Mouse (Mus musculus): Measurements from ENCODE around the gene Bpifa6.
"Not testable (repeated sequence)": the region's sequence is repeated elsewhere in the genome, so short reads cannot be mapped to it uniquely, and the experiment has no call there.

The Bpifa6 gene

GRCm38 (mm10) chr2:153974582-153974981, at the start of gene Bpifa6:
Gene Bpifa6, plus strand, starts transcription at chr2:153974945.
- DNase-seq (ENCODE audit: extremely low spot score) = no peak

- DNase-seq (ENCODE audit: extremely low spot score) = peak; percentile 61
These were observed 44.8 kb upstream of the Bpifa6 start for GRCm38 (mm10) chr2:153929871-153930413.

DNA sequence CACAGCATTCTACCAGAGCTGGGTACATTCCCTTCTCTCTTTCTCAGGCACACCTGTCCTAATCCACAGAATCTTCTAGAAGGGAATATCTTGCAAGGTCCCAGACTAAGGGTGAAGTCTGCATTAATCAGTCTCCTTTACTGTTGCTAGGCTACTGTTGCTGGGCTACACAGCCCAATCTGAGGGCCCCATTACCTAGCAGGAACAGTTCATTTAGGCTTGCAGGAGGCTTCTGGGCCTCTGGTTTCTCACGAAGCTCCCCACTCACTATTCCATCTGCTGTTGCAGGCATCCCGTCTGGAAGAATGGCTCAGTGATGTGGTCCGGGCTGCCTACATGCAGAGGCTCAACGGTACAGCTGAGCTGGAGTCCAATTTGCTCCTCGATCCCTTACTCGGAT, 43.6 kb upstream of the Bpifa6 start:
- no peak for DNase-seq (ENCODE audit: extremely low spot score)

DNA sequence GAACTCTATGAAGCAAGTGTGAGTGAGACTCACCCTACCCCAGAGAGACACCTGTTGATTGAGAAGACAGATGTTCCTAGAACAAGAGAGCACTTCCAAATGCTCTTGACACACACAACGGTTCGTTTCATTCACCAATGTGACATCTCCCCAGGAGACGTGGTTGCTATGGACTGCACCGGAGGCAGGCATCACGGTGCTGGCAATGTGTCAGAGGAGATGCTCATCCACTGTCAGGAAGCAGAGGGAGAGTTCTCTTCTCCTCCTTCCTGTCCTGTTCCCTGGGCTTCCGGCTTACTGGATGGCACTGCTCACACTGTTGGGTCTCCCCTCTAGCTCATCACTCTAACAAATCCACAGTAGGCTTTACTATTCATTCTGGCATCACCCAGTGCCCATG, 41.4 kb upstream of the Bpifa6 start:
- no peak for DNase-seq (ENCODE audit: extremely low spot score)

DNA sequence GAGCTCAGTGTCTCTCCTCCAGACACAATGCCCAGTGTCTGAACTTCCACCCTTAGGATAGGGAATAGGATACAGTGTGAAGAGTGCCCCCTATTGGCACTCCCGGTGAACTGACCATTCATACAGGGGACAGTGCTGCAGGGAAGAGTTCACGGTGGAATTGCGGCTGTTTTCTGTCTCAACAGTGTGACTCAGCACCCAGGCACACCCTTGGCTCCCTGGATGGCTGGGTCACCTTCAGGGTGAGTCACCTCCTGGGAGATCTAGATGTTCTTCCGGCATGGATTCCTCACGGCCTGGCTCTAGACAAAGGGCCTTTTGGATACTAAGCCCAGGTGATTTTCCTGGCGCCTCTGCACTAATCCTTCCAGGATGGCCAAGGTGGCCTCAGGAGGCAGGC, 39.4 kb upstream of the Bpifa6 start:
- DNase-seq (ENCODE audit: extremely low spot score) = no peak

GRCm38 (mm10) chr2:153937843-153938242, 36.9 kb upstream of the Bpifa6 start, which contains the start of gene Bpifb4:
Gene Bpifb4, plus strand, starts transcription at chr2:153938212.
- DNase-seq (ENCODE audit: extremely low spot score) = no peak

GRCm38 (mm10) chr2:153943537-153943936, 31.2 kb upstream of the Bpifa6 start:
- DNase-seq (ENCODE audit: extremely low spot score) = peak; percentile 60

GRCm38 (mm10) chr2:153944567-153944966, 30.2 kb upstream of the Bpifa6 start:
- no peak for DNase-seq (ENCODE audit: extremely low spot score)

DNA sequence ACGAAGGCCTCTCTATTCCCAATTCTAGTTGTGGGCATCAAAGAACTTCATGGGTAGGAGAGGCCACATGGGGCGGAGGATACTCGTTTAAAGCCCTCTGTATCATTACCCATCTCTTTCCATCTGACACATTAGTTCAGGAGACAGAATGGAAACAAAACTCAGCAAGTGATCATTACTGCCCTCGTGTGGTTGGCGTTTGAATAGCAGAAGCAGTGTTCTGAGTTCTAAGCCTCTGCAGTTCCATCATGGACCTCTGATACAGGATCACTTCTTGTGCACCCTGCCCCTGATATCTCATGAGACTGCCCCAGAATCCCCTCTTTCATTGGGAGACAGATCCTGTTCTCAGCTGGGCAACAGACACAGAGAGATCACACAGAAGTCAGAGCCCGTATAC, 21.8 kb upstream of the Bpifa6 start:
- DNase-seq (ENCODE audit: extremely low spot score) = peak; percentile 67

- peak; percentile 75 for DNase-seq (ENCODE audit: extremely low spot score)
These were observed 20.9 kb upstream of the Bpifa6 start for GRCm38 (mm10) chr2:153953836-153954235.

DNA sequence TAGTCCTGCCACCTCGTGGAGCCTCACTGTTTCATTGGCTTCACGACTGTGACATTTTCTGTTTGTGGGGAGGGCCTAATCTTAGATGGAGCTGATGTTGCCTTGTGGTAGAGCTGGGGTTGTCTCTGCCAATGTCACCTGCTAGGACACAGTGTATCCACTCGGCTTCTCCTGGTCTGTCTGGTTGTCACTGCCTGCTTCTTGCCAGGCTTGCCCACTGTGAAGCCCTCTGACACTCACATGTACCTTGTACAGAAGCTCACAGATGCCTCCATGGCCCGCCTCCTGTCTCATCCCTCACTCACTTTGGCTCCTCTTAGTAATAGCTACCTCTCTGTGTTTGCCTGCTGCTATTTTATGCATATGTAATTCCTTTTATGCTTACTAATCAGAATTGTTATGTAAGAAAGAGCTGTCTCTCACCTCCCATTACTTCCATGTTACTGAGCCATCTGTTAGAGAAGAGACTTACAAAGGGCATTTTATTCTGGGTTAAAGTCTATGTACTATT, 11.9 kb upstream of the Bpifa6 start:
- DNase-seq (ENCODE audit: extremely low spot score) = no peak

- no peak for DNase-seq (ENCODE audit: extremely low spot score)
These were observed 11.4 kb upstream of the Bpifa6 start for GRCm38 (mm10) chr2:153963334-153963733.

DNA sequence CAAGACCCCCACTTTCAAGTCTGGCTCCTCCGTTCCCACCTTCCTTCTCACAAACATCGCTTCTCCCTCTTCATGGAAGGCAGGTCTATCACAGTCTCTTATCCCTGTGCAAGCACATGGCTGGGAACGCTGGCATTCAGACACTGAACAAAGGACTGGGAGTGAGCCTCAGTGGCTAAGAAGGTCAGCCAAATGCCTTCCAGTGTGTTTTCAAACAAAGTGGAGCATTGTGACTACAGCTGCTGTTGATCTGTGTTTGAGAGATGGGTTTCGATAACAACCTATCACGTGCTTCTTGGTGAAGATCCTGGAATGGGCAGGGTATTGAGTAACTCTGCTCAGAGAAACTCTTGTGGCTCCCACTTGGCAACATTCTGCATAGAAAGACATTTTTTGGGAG, 4.5 kb upstream of the Bpifa6 start:
- DNase-seq (ENCODE audit: extremely low spot score) = no peak

GRCm38 (mm10) chr2:153995770-153996169, 21.0 kb downstream of the Bpifa6 start:
- DNase-seq (ENCODE audit: extremely low spot score) = peak; percentile 74

DNA sequence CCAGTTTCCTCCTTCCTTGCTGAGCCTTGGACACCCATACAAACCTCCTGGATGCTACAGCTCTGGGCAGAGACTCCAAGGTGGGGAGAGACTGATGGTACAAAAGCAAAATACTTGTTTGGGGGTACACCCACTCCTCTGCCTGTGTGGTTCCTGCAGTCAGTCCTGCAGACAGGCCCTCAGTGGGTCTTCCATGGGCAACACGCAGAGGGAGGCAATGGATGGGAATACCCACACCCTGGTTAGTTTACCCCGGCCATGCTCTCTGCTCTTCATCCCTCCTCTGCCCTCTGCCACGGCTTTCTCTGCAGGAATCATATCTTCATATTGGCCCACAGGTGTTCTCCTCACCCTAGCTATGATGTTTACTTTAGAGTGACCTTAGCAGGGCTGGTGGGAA, 25.8 kb downstream of the Bpifa6 start:
- DNase-seq (ENCODE audit: extremely low spot score) = no peak

GRCm38 (mm10) chr2:154001056-154001455, 26.3 kb downstream of the Bpifa6 start:
- no peak for DNase-seq (ENCODE audit: extremely low spot score)

DNA sequence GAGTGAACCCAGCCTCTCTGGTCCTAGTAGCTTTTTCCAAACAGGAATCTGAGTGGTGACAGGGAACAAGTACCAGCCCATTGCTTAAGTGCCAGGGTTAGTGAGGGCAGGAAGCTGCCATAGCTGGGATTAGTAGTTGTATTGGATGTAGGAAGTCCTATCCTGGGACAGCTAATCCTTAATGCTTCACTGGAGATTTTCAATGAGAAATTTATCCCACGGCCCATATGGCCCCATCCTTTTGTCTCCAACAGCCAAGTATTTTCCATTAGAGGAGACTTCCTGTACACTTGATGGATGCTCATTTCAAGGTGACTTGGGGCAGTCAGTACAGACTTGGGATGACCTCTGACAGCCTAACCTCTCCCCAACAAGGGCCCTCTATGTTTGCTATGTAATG, 29.7 kb downstream of the Bpifa6 start:
- no peak for DNase-seq (ENCODE audit: extremely low spot score)

DNA sequence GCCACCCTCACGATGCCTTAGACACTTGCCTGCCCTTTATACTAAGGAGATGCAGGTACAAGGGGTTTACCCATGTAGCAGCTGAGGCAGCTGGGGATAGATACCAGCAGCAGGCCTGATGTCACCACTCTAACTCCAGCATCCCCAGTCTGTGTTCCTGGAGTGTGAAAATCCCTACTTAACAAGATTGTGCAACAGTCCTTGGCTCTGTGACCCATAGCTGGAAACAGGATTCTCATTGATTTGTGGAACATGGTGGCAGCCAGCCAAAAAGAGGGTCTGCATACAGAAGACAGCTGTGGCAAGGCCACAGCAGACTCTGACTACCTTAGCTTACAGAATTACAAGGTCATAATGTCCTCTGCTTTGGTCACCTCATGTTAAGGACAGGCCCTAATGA, 30.3 kb downstream of the Bpifa6 start:
- no peak for DNase-seq (ENCODE audit: extremely low spot score)

- no peak for DNase-seq (ENCODE audit: extremely low spot score)
These were observed 31.0 kb downstream of the Bpifa6 start for GRCm38 (mm10) chr2:154005734-154006133.

- no peak for DNase-seq (ENCODE audit: extremely low spot score)
These were observed 31.6 kb downstream of the Bpifa6 start for GRCm38 (mm10) chr2:154006331-154006730.

DNA sequence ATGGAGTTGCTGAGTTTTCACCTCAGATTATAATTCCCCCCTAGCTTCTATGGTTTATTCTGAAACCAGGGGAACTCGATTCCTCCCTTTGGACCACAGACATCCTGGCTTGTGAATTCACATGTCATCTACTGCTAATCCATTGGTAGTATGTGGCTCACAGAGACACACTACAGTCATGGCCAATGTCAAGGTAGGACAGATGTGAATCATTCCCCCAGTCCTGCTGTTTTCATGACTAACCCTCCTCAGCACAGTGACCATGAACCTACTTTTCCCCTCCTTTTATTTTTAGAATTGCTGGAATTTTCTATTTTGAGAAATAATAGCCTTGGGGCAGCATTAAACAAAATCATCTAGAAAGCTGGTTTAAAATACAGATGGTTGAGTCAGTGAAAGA, 32.6 kb downstream of the Bpifa6 start:
- DNase-seq (ENCODE audit: extremely low spot score) = no peak

GRCm38 (mm10) chr2:154007965-154008364, 33.2 kb downstream of the Bpifa6 start, which contains the start of gene Bpifa2:
Gene Bpifa2, plus strand, starts transcription at chr2:154008265.
- DNase-seq (ENCODE audit: extremely low spot score) = no peak

GRCm38 (mm10) chr2:154017990-154018389, 43.2 kb downstream of the Bpifa6 start:
- DNase-seq (ENCODE audit: extremely low spot score) = no peak

GRCm38 (mm10) chr2:154024676-154025075, 49.9 kb downstream of the Bpifa6 start:
- DNase-seq (ENCODE audit: extremely low spot score) = not testable (repeated sequence)
